Mouse (Mus musculus): ENCODE results near the gene Tmigd3. TPM values are rescaled to one million over a fixed set of nuclear protein-coding genes. Genes with fewer than 3 reads are reported as not detected.

The Tmigd3 gene
- 1.1 TPM in 1 of 2 replicates, not detected in the other for polyA plus RNA-seq (2012; ENCODE audit: insufficient read depth, insufficient read length, missing spikeins)

DNA sequence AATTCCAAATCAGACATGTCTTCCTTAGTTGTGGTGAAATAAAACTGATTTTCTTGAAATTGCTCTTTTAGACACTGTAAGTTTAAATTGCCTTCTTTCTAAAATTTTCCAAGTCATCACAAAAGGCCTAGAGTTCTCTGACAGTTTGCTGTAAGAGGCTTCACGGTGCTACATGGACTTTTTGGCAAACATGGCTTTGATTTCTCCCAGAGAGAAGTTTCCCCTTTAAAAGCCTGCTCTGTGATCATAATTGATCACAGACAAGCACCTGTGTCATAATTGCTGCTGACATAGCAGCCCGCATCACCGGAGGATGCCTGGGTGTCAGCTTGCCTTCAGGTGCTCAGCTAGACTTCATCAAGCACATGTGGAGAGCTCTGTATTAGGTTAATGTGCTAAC lies at the start of gene Tmigd3, which contains the start of gene Adora3:
Gene Tmigd3 (plus strand): TSS at position 346 of the 400 bp plus-strand sequence.
Gene Adora3 (plus strand): TSS at position 301 of the 400 bp plus-strand sequence.
- peaks cover 20% of the 10 kb centered on the region for H3K4me1 ChIP-seq (ENCODE audit: control insufficient read depth, insufficient read depth, low read length)
- no peak within 1 kb of the TSS for H3K4me3 ChIP-seq (ENCODE audit: insufficient read depth, low read length)
- TF ChIP-seq CTCF (IDR thresholded peaks at IDR 0.05; ENCODE audit: low read depth, low read length) (no peak), POLR2A (IDR thresholded peaks at IDR 0.05; ENCODE audit: borderline replicate concordance, low read depth, low read length) (no peak)
- H3K27ac ChIP-seq (ENCODE audit: insufficient read depth, low read depth, low read length) = no peak within 1 kb of the TSS

DNA sequence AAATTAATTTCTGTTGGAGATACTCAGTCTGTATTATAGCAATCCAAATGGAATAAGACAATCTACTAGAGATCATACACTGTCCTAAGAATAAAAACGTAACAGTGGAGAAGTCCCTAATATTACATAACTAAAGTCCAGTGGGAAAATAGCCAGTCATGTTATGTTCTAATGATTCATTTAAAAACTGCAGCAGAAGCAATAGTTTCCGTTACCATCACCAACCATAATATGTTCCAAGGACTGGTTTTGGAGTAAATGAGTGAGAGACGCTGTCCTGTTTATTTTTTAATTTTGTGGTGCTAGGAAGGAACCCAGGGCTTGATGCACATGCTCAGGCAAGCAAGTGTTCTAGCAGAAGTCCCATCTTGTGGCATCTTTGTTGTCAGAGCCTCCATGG lies 49.2 kb upstream of the Tmigd3 start:
- TF ChIP-seq POLR2A (IDR thresholded peaks at IDR 0.05; ENCODE audit: borderline replicate concordance, low read depth, low read length) (no peak), CTCF (IDR thresholded peaks at IDR 0.05; ENCODE audit: low read depth, low read length) (no peak)
- H3K27ac ChIP-seq (ENCODE audit: insufficient read depth, low read depth, low read length) = no peak overlapping the region
- H3K4me3 ChIP-seq (ENCODE audit: insufficient read depth, low read length) = no peak overlapping the region
- H3K4me1 ChIP-seq (ENCODE audit: control insufficient read depth, insufficient read depth, low read length) = peaks cover 21% of the 10 kb centered on the region

DNA sequence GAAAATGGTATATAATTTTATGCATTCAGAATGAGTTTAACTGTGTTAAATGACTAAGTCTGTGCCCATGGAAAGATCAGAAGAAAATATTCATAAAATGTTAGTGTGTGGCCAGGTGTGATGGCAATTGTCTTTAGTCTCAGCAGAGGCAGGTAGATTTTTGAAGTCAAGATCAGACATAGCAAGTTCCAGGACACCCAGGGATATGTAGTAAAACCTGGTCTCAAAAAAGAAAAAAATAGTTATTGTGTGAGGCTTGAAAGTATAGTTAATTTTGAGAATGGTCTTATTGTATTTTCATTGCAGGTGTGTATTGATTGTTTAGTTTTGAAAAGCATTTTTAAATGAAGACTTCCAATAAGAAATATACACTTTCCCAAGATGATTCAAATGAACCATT lies 47.1 kb upstream of the Tmigd3 start:
- no peak for TF ChIP-seq CTCF (IDR thresholded peaks at IDR 0.05; ENCODE audit: low read depth, low read length)
- TF ChIP-seq POLR2A (IDR thresholded peaks at IDR 0.05; ENCODE audit: borderline replicate concordance, low read depth, low read length) = no peak

DNA sequence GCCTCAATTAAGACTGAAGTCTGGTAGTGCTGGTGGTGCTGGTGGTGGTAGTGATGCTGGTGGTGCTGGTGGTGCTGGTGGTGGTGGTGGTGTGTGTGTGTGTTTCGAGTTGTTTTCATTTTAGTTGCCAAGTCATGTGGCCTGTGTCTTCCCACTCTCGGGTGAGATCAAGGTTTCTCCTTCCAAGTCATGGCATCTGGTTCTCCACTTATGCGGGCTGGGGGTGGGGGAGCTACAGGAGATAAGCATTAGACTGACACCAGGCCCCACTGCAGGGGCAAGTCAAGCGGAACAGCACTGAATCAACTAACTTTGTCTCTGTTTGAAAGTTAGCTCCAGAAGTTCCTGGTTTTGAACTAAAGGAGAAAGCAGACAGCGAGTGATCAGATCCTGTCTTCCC lies 46.6 kb upstream of the Tmigd3 start:
- Histone ChIP-seq H3K27ac (ENCODE audit: insufficient read depth, low read depth, low read length) (no peak overlapping the region), H3K4me1 (ENCODE audit: control insufficient read depth, insufficient read depth, low read length) (peaks cover 21% of the 10 kb centered on the region), H3K4me3 (ENCODE audit: insufficient read depth, low read length) (no peak overlapping the region)
- TF ChIP-seq CTCF (IDR thresholded peaks at IDR 0.05; ENCODE audit: low read depth, low read length) (no peak), POLR2A (IDR thresholded peaks at IDR 0.05; ENCODE audit: borderline replicate concordance, low read depth, low read length) (no peak)

More for the DNA sequence above, 47.1 kb upstream of the Tmigd3 start:
- H3K27ac ChIP-seq (ENCODE audit: insufficient read depth, low read depth, low read length) = no peak overlapping the region
- peaks cover 21% of the 10 kb centered on the region for H3K4me1 ChIP-seq (ENCODE audit: control insufficient read depth, insufficient read depth, low read length)
- H3K4me3 ChIP-seq (ENCODE audit: insufficient read depth, low read length) = no peak overlapping the region

DNA sequence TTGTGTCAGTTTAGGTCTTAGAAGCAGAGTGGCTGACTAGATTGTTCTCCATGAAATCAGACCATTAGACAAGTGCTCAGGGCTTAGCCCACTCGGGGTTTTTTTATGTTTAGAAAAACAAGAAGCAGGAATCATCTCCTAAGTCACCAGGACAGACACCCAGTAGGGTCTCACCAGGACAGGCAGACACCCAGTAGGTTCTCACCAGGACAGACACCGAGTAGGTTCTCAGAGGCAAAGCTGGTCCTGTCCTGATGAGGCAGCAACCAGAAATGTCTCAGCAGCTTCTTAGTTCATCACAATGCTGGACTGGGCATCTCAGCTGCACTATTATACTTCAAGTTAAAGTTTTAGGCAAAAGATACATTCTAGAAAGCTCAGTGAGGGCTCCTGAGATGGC lies 46.0 kb upstream of the Tmigd3 start:
- Histone ChIP-seq H3K4me3 (ENCODE audit: insufficient read depth, low read length) (no peak overlapping the region), H3K4me1 (ENCODE audit: control insufficient read depth, insufficient read depth, low read length) (peaks cover 21% of the 10 kb centered on the region), H3K27ac (ENCODE audit: insufficient read depth, low read depth, low read length) (peak overlapping the region; percentile 20)
- TF ChIP-seq CTCF (IDR thresholded peaks at IDR 0.05; ENCODE audit: low read depth, low read length) (no peak), POLR2A (IDR thresholded peaks at IDR 0.05; ENCODE audit: borderline replicate concordance, low read depth, low read length) (no peak)

- TF ChIP-seq POLR2A (IDR thresholded peaks at IDR 0.05; ENCODE audit: borderline replicate concordance, low read depth, low read length) (no peak), CTCF (IDR thresholded peaks at IDR 0.05; ENCODE audit: low read depth, low read length) (no peak)
- Histone ChIP-seq H3K4me3 (ENCODE audit: insufficient read depth, low read length) (no peak overlapping the region), H3K27ac (ENCODE audit: insufficient read depth, low read depth, low read length) (peak overlapping the region; percentile 62), H3K4me1 (ENCODE audit: control insufficient read depth, insufficient read depth, low read length) (peaks cover 21% of the 10 kb centered on the region)
These were observed 45.1 kb upstream of the Tmigd3 start for GRCm38 (mm10) chr3:105825501-105826161.

- peaks cover 3% of the 10 kb centered on the region; the same call in 1 of the 2 replicates for H3K4me1 ChIP-seq (ENCODE audit: control insufficient read depth, insufficient read depth, low read length)
- no peak overlapping the region for H3K4me3 ChIP-seq (ENCODE audit: insufficient read depth, low read length)
- H3K27ac ChIP-seq (ENCODE audit: insufficient read depth, low read depth, low read length) = no peak overlapping the region
- no peak for TF ChIP-seq CTCF (IDR thresholded peaks at IDR 0.05; ENCODE audit: low read depth, low read length)
These were observed 39.1 kb upstream of the Tmigd3 start for GRCm38 (mm10) chr3:105831584-105831983.

- TF ChIP-seq POLR2A (IDR thresholded peaks at IDR 0.05; ENCODE audit: borderline replicate concordance, low read depth, low read length) (no peak), CTCF (IDR thresholded peaks at IDR 0.05; ENCODE audit: low read depth, low read length) (no peak)
- no peak overlapping the region for H3K4me3 ChIP-seq (ENCODE audit: insufficient read depth, low read length)
- no peak overlapping the region for H3K27ac ChIP-seq (ENCODE audit: insufficient read depth, low read depth, low read length)
- H3K4me1 ChIP-seq (ENCODE audit: control insufficient read depth, insufficient read depth, low read length) = peaks cover 17% of the 10 kb centered on the region
These were observed 34.8 kb upstream of the Tmigd3 start for GRCm38 (mm10) chr3:105835875-105836274.

- TF ChIP-seq POLR2A (IDR thresholded peaks at IDR 0.05; ENCODE audit: borderline replicate concordance, low read depth, low read length) (no peak), CTCF (IDR thresholded peaks at IDR 0.05; ENCODE audit: low read depth, low read length) (no peak)
- H3K4me1 ChIP-seq (ENCODE audit: control insufficient read depth, insufficient read depth, low read length) = peaks cover 26% of the 10 kb centered on the region
- H3K27ac ChIP-seq (ENCODE audit: insufficient read depth, low read depth, low read length) = no peak overlapping the region
- H3K4me3 ChIP-seq (ENCODE audit: insufficient read depth, low read length) = no peak overlapping the region
These were observed 33.8 kb upstream of the Tmigd3 start for GRCm38 (mm10) chr3:105836883-105837282.

- Histone ChIP-seq H3K27ac (ENCODE audit: insufficient read depth, low read depth, low read length) (no peak overlapping the region), H3K4me1 (ENCODE audit: control insufficient read depth, insufficient read depth, low read length) (peaks cover 28% of the 10 kb centered on the region)
- TF ChIP-seq CTCF (IDR thresholded peaks at IDR 0.05; ENCODE audit: low read depth, low read length) = no peak
- no peak for TF ChIP-seq POLR2A (IDR thresholded peaks at IDR 0.05; ENCODE audit: borderline replicate concordance, low read depth, low read length)
These were observed 32.0 kb upstream of the Tmigd3 start for GRCm38 (mm10) chr3:105838655-105839054.

More at GRCm38 (mm10) chr3:105838655-105839054, 32.0 kb upstream of the Tmigd3 start:
- no peak overlapping the region for H3K4me3 ChIP-seq (ENCODE audit: insufficient read depth, low read length)

Measured in bone marrow macrophage, adult 2 months (primary cell).